Comparison of ENCODE assay signal across 10 mouse cellular contexts in genomic region chr15:102258076-102258470, GRCm38 (mm10). TPM values are rescaled to one million over a fixed set of nuclear protein-coding genes. Genes with fewer than 3 reads are reported as not detected.
DNase-seq lines count a peak whose midpoint lies in the region; ATAC-seq and TF ChIP-seq lines count a peak whose summit lies in the region.
"Had no signal": no experiment of that assay in that cellular context is flagged by ENCODE, and none has a peak within 500 bp of the region (broad histone marks: within the 10 kb centered on the region; RNA-seq: fewer than 3 reads in every experiment).

No protein-coding gene starts in this region.

- peak overlapping the region; percentile 95 for H3K4me2 ChIP-seq in intestine, postnatal 0 days (replicated peaks; ENCODE audit: low read depth)

- TF ChIP-seq CTCF in left cerebral cortex, adult 2 months (IDR thresholded peaks at IDR 0.05): no peak
- no peak for TF ChIP-seq CTCF in intestine, postnatal 0 days (IDR thresholded peaks at IDR 0.05; ENCODE audit: low read depth)

- peak overlapping the region; percentile 75 for H3K4me3 ChIP-seq in left cerebral cortex, adult 2 months
- peak overlapping the region; percentile 53 for H3K4me3 ChIP-seq in brown adipose tissue, adult 24 weeks (ENCODE audit: insufficient read depth, low read depth, low read length)
- H3K4me3 ChIP-seq in intestine, postnatal 0 days (ENCODE audit: low read depth, low read length): no peak overlapping the region

- peak overlapping the region; percentile 89 for H3K27ac ChIP-seq in left cerebral cortex, adult 2 months
- H3K27ac ChIP-seq in brown adipose tissue, adult 24 weeks (replicated peaks; ENCODE audit: low read depth, low read length): no peak overlapping the region
- no peak overlapping the region for H3K27ac ChIP-seq in intestine, postnatal 0 days (ENCODE audit: low read depth, low read length)
- H3K27ac ChIP-seq: liver, embryonic 14.5 days had no signal

- no peaks in the 10 kb centered on the region; the same call in 1 of the 2 replicates for H3K4me1 ChIP-seq in brown adipose tissue, adult 24 weeks (ENCODE audit: control insufficient read depth, insufficient read depth, insufficient read length, low read length)
- peaks cover 4% of the 10 kb centered on the region; the same call in 1 of the 2 replicates for H3K4me1 ChIP-seq in intestine, postnatal 0 days (replicated peaks; ENCODE audit: control insufficient read depth, insufficient read depth, low read length)

- intact Hi-C loops in left cerebral cortex, adult 2 months (cut with DNase I): no loop called here

- peaks cover 12% of the 10 kb centered on the region; the same call in 1 of the 2 replicates for H3K27me3 ChIP-seq in intestine, postnatal 0 days (replicated peaks; ENCODE audit: control insufficient read depth, insufficient read depth, low read length)

- 20% methylated on average over 12 of the region's 12 CpGs for WGBS in intestine, postnatal 0 days

- ATAC-seq in intestine, postnatal 0 days: peak; percentile 20; the same call in 1 of the 2 replicates

- no peaks in the 10 kb centered on the region for H3K9me3 ChIP-seq in intestine, postnatal 0 days (ENCODE audit: control insufficient read depth)

- no peak overlapping the region for H3K9ac ChIP-seq in intestine, postnatal 0 days (ENCODE audit: low read depth, low read length)
- H3K9ac ChIP-seq: liver, embryonic 14.5 days had no signal

- H3K36me3 ChIP-seq in intestine, postnatal 0 days (ENCODE audit: control insufficient read depth, insufficient read depth): no peaks in the 10 kb centered on the region

- no peak for DNase-seq in left cerebral cortex, adult 2 months (ENCODE audit: extremely low spot score in 1 of 2, low spot score in 2 of 2)
- DNase-seq in left cerebral cortex, adult 8-10 months (ENCODE audit: low spot score in 2 of 2): no peak
- DNase-seq in gastrocnemius, adult 18-20 months (ENCODE audit: low spot score): peak; percentile 71
- peak; percentile 69 for DNase-seq in lung, postnatal 25 days (ENCODE audit: low spot score)
- no peak for DNase-seq in natural killer cell, adult 2 months (ENCODE audit: low spot score in 2 of 2)
- no peak for DNase-seq in frontal cortex, postnatal 10 days (ENCODE audit: low spot score in 2 of 2)

RNA-seq across cellular contexts. Expression of gene Rarg, which starts 0.8 kb away (rescaled TPM):
- 10 to 100 TPM; 13.8 to 17.1 TPM for total RNA-seq in left cerebral cortex, adult 2 months (2021)
- 10 to 100 TPM; 13.5 to 16.8 (median 16.3) TPM for total RNA-seq in left cerebral cortex, adult 8-10 months (2022)
- polyA plus RNA-seq in brown adipose tissue, adult 24 weeks (2012; ENCODE audit: insufficient read depth, insufficient read length, missing spikeins): 10.3 and 12.1 TPM in 2 replicates
- 10 to 100 TPM in 1 of 2 experiments, 1 to 10 TPM in 1; 5.9 to 11.6 TPM for total RNA-seq in gastrocnemius, adult 18-20 months (2021)
- polyA plus RNA-seq in intestine, postnatal 0 days (2015; fragmentation: Nextera tagmentation; extraction: Ambion mirVana): 5.9 and 7.3 TPM in 2 replicates

RNA-seq across cellular contexts. Expression of gene Gm9918, which starts 12.3 kb away (rescaled TPM):
- total RNA-seq in left cerebral cortex, adult 2 months (2021): not detected
- total RNA-seq in left cerebral cortex, adult 8-10 months (2022): not detected
- not detected in 2 replicates for polyA plus RNA-seq in brown adipose tissue, adult 24 weeks (2012; ENCODE audit: insufficient read depth, insufficient read length, missing spikeins)
- not detected for total RNA-seq in gastrocnemius, adult 18-20 months (2021)
- polyA plus RNA-seq in intestine, postnatal 0 days (2015; fragmentation: Nextera tagmentation; extraction: Ambion mirVana): 0.07 TPM in 1 of 2 replicates, not detected in the other
- total RNA-seq: adrenal gland, postnatal 36 days had no signal

RNA-seq across cellular contexts. Expression of gene Mfsd5, which starts 21.2 kb away (rescaled TPM):
- total RNA-seq in left cerebral cortex, adult 2 months (2021): 10 to 100 TPM; 40.6 to 42.8 TPM
- total RNA-seq in left cerebral cortex, adult 8-10 months (2022): 10 to 100 TPM; 38.3 to 48.5 (median 42.1) TPM
- polyA plus RNA-seq in brown adipose tissue, adult 24 weeks (2012; ENCODE audit: insufficient read depth, insufficient read length, missing spikeins): 17.0 and 20.0 TPM in 2 replicates
- total RNA-seq in gastrocnemius, adult 18-20 months (2021): 10 to 100 TPM; 15.7 to 16.4 TPM
- polyA plus RNA-seq in intestine, postnatal 0 days (2015; fragmentation: Nextera tagmentation; extraction: Ambion mirVana): 80.4 and 81.1 TPM in 2 replicates

RNA-seq across cellular contexts. Expression of gene Itgb7, which starts 26.3 kb away (rescaled TPM):
- total RNA-seq in left cerebral cortex, adult 2 months (2021): 1 to 10 TPM in 1 of 2 experiments, under 1 TPM in 1; 0.86 to 1.3 TPM
- 1 to 10 TPM in 2 of 4 experiments, under 1 TPM in 2; 0.23 to 2.9 (median 1.7) TPM for total RNA-seq in left cerebral cortex, adult 8-10 months (2022)
- 2.0 and 4.6 TPM in 2 replicates for polyA plus RNA-seq in brown adipose tissue, adult 24 weeks (2012; ENCODE audit: insufficient read depth, insufficient read length, missing spikeins)
- total RNA-seq in gastrocnemius, adult 18-20 months (2021): 1 to 10 TPM; 1.1 to 1.2 TPM
- polyA plus RNA-seq in intestine, postnatal 0 days (2015; fragmentation: Nextera tagmentation; extraction: Ambion mirVana): 2.6 and 2.9 TPM in 2 replicates

RNA-seq across cellular contexts. Expression of gene Espl1, which starts 38.0 kb away (rescaled TPM):
- total RNA-seq in left cerebral cortex, adult 2 months (2021): 1 to 10 TPM; 1.1 to 1.5 TPM
- total RNA-seq in left cerebral cortex, adult 8-10 months (2022): 1 to 10 TPM in 3 of 4 experiments, under 1 TPM in 1; 0.91 to 1.5 (median 1.2) TPM
- 1.5 TPM in 1 of 2 replicates, not detected in the other for polyA plus RNA-seq in brown adipose tissue, adult 24 weeks (2012; ENCODE audit: insufficient read depth, insufficient read length, missing spikeins)
- under 1 TPM; 0.21 to 0.36 TPM for total RNA-seq in gastrocnemius, adult 18-20 months (2021)
- polyA plus RNA-seq in intestine, postnatal 0 days (2015; fragmentation: Nextera tagmentation; extraction: Ambion mirVana): 4.7 and 5.4 TPM in 2 replicates

Comparison
In these comparisons a context has a peak if more than half of its experiments do, and no peak if none do; other contexts are left out.
1. DNase-seq: peak in gastrocnemius, adult 18-20 months (single experiment) and lung, postnatal 25 days (single experiment); none in left cerebral cortex, adult 2 months (0 of 2), left cerebral cortex, adult 8-10 months (0 of 2), natural killer cell, adult 2 months (0 of 2) and frontal cortex, postnatal 10 days (0 of 2).